Mouse (Mus musculus) frontal cortex, adult (tissue): ENCODE measurements around the gene Pcnp.
"Not testable (repeated sequence)": the region's sequence is repeated elsewhere in the genome, so short reads cannot be mapped to it uniquely, and the experiment has no call there.

Source experiments
- ATAC-seq: cut with Nextera tagmentation; 2 replicates; pipeline ENCODE4 v1.9.2; 2017; ENCODE audit warnings: mild to moderate bottlenecking, moderate library complexity, mixed read lengths; ENCODE audit not compliant: low TSS enrichment

Gene Pcnp

GRCm38 (mm10) chr16:55967221-55967620, 62.3 kb downstream of the Pcnp start:
- ATAC-seq: no peak

GRCm38 (mm10) chr16:55966212-55966871, 63.2 kb downstream of the Pcnp start, which contains the start of gene Rpl24:
Gene Rpl24 (plus strand): TSS chr16:55966275.
- ATAC-seq: peak; percentile 96

GRCm38 (mm10) chr16:55964126-55964949, 65.2 kb downstream of the Pcnp start:
- ATAC-seq: peak; percentile 45

GRCm38 (mm10) chr16:55963068-55963467, 66.5 kb downstream of the Pcnp start:
- not testable (repeated sequence) for ATAC-seq
